ENCODE assay signal across 8 mouse cellular contexts in the genomic region with DNA sequence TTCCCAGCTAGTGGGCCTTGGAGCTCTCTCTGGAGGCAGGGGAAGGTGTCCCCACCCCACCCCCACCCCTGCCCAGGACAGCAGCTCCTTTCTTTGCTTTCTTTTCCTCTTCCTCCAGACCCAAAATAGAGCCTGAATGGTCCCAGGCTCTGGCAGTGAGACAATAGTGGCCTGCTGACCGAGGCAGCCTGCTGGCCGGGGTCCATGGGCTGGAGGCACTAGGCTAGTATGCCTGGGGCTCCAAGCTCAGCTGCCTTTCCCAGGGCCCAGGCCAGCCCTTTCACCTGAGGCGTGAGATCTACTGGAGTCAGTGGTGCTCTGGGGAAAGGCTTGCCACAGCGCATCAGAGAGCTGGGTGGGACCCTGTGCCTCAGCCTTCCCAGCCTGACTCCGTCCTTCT. TPM values are rescaled to one million over a fixed set of nuclear protein-coding genes. Genes with fewer than 3 reads are reported as not detected.
DNase-seq lines count a peak whose midpoint lies in the region; ATAC-seq lines count a peak whose summit lies in the region.

No protein-coding gene starts in this region.

- ATAC-seq in liver, embryonic 11.5 days (replicated peaks; ENCODE audit: low FRiP score), result no peak
- ATAC-seq in neural tube, embryonic 15.5 days (ENCODE audit: low FRiP score), result no peak
- ATAC-seq in erythroid progenitor cell, adult 5-6 weeks (replicated peaks; ENCODE audit: low FRiP score, poor library complexity, severe bottlenecking), result no peak

- intact Hi-C loops in gastrocnemius, postnatal 36 days (cut with DNase I), result no loop called here

- WGBS in liver, embryonic 11.5 days, result 67% methylated on average over 5 of the region's 5 CpGs
- 24% methylated on average over 5 of the region's 5 CpGs for WGBS in neural tube, embryonic 15.5 days

- H3K9me3 ChIP-seq in liver, embryonic 11.5 days (ENCODE audit: control insufficient read depth, low read length), result no peaks in the 10 kb centered on the region
- no peaks in the 10 kb centered on the region for H3K9me3 ChIP-seq in neural tube, embryonic 15.5 days (replicated peaks)

- no peak overlapping the region for H3K4me3 ChIP-seq in liver, embryonic 11.5 days (ENCODE audit: low read depth, low read length)
- H3K4me3 ChIP-seq in neural tube, embryonic 15.5 days (replicated peaks), result no peak overlapping the region

- H3K4me1 ChIP-seq in liver, embryonic 11.5 days (replicated peaks; ENCODE audit: control insufficient read depth, insufficient read depth, low read length), result peaks cover 88% of the 10 kb centered on the region
- H3K4me1 ChIP-seq in neural tube, embryonic 15.5 days, result peaks cover 70% of the 10 kb centered on the region

- H3K4me2 ChIP-seq in liver, embryonic 11.5 days, result peak overlapping the region; percentile 37
- 0 out of 2 replicates have a peak overlapping the region, but pooled peaks have one; percentile 6 for H3K4me2 ChIP-seq in neural tube, embryonic 15.5 days

- no peaks in the 10 kb centered on the region for H3K27me3 ChIP-seq in liver, embryonic 11.5 days (replicated peaks; ENCODE audit: control insufficient read depth, insufficient read depth, low read length)
- no peaks in the 10 kb centered on the region for H3K27me3 ChIP-seq in neural tube, embryonic 15.5 days (replicated peaks)

- no peak overlapping the region for H3K9ac ChIP-seq in liver, embryonic 11.5 days (ENCODE audit: low read depth, low read length)
- no peak overlapping the region for H3K9ac ChIP-seq in neural tube, embryonic 15.5 days (replicated peaks)

- H3K27ac ChIP-seq in liver, embryonic 11.5 days (ENCODE audit: low read depth, low read length), result 0 out of 2 replicates have a peak overlapping the region, but pooled peaks have one; percentile 3
- H3K27ac ChIP-seq in neural tube, embryonic 15.5 days (replicated peaks), result peak overlapping the region; percentile 91

- peaks cover 4% of the 10 kb centered on the region; the same call in 1 of the 2 replicates for H3K36me3 ChIP-seq in liver, embryonic 11.5 days (ENCODE audit: control insufficient read depth, insufficient read depth, low read length)
- H3K36me3 ChIP-seq in neural tube, embryonic 15.5 days, result no peaks in the 10 kb centered on the region

- DNase-seq in adrenal gland, postnatal 14 days, result peak; percentile 66
- DNase-seq in cerebellum, adult 9-11 months, result peak; percentile 55
- DNase-seq in gastrocnemius, postnatal 36 days, result peak; percentile 49 to 61
- DNase-seq in kidney, adult 11 months, result peak; percentile 74
- no peak for DNase-seq in liver, embryonic 11.5 days (ENCODE audit: low spot score)
- no peak for DNase-seq in MN1 (ENCODE audit: low spot score)

RNA-seq across cellular contexts. Expression of gene Adgrg1, which starts 18.0 kb away (rescaled TPM):
- 35.5 and 54.3 TPM in 2 replicates for total RNA-seq in adrenal gland, postnatal 14 days (2021)
- total RNA-seq in gastrocnemius, postnatal 36 days (2021), result 10 to 100 TPM; 20.9 to 25.5 TPM
- 125 and 137 TPM in 2 replicates for polyA plus RNA-seq in liver, embryonic 11.5 days (2014; fragmentation: Nextera tagmentation; extraction: Ambion mirVana)
- polyA plus RNA-seq in neural tube, embryonic 15.5 days (2015; fragmentation: Nextera tagmentation; extraction: Ambion mirVana), result 80.9 and 96.9 TPM in 2 replicates
- 29.3 and 55.9 TPM in 2 replicates for total RNA-seq in erythroid progenitor cell, adult 5-6 weeks (2015; ENCODE audit: low replicate concordance)
- total RNA-seq in erythroid progenitor cell, adult 5-6 weeks (2017; ENCODE audit: low replicate concordance), result 12.4 and 14.4 TPM in 2 replicates

RNA-seq across cellular contexts. Expression of gene Adgrg3, which starts 25.0 kb away (rescaled TPM):
- 4.0 and 4.2 TPM in 2 replicates for total RNA-seq in adrenal gland, postnatal 14 days (2021)
- total RNA-seq in gastrocnemius, postnatal 36 days (2021), result under 1 TPM; 0.20 to 0.52 TPM
- polyA plus RNA-seq in liver, embryonic 11.5 days (2014; fragmentation: Nextera tagmentation; extraction: Ambion mirVana), result 11.8 and 11.9 TPM in 2 replicates
- 0.95 and 4.7 TPM in 2 replicates for polyA plus RNA-seq in neural tube, embryonic 15.5 days (2015; fragmentation: Nextera tagmentation; extraction: Ambion mirVana)
- total RNA-seq in erythroid progenitor cell, adult 5-6 weeks (2015; ENCODE audit: low replicate concordance), result 10.1 and 12.2 TPM in 2 replicates
- total RNA-seq in erythroid progenitor cell, adult 5-6 weeks (2017; ENCODE audit: low replicate concordance), result 3.5 and 10.3 TPM in 2 replicates

Comparison
In these comparisons a context has a peak if more than half of its experiments do, and no peak if none do; other contexts are left out.
1. DNase-seq: peak in adrenal gland, postnatal 14 days (single experiment), cerebellum, adult 9-11 months (single experiment), gastrocnemius, postnatal 36 days (2 of 2) and kidney, adult 11 months (single experiment); none in liver, embryonic 11.5 days (single experiment) and MN1 (single experiment).